Mouse (Mus musculus) CD8-positive naive resting alpha-beta T cell, adult 2 months (primary cell): ENCODE measurements around the gene Akr1d1.

Experiments
- DNase-seq, 2 experiments: peaks; one replicate each; pipeline ENCODE4 v3.0.0; 2022; ENCODE audit warnings: low read depth in 2 of 2, low spot score in 2 of 2

The Akr1d1 gene

GRCm38 (mm10) chr6:37563861-37564260, 33.9 kb downstream of the Akr1d1 start:
- no peak for DNase-seq

- DNase-seq: no peak
These were observed 37.4 kb downstream of the Akr1d1 start for GRCm38 (mm10) chr6:37567363-37567762.

- DNase-seq: no peak
These were observed 42.0 kb downstream of the Akr1d1 start for GRCm38 (mm10) chr6:37571939-37572338.

- DNase-seq: no peak
These were observed 43.0 kb downstream of the Akr1d1 start for GRCm38 (mm10) chr6:37572935-37573334.

GRCm38 (mm10) chr6:37580476-37580875, 50.5 kb downstream of the Akr1d1 start:
- DNase-seq: no peak

- peak; percentile 62 to 69 for DNase-seq
These were observed 59.5 kb downstream of the Akr1d1 start for GRCm38 (mm10) chr6:37589340-37589962.

GRCm38 (mm10) chr6:37590800-37591199, 60.8 kb downstream of the Akr1d1 start:
- no peak for DNase-seq

DNA sequence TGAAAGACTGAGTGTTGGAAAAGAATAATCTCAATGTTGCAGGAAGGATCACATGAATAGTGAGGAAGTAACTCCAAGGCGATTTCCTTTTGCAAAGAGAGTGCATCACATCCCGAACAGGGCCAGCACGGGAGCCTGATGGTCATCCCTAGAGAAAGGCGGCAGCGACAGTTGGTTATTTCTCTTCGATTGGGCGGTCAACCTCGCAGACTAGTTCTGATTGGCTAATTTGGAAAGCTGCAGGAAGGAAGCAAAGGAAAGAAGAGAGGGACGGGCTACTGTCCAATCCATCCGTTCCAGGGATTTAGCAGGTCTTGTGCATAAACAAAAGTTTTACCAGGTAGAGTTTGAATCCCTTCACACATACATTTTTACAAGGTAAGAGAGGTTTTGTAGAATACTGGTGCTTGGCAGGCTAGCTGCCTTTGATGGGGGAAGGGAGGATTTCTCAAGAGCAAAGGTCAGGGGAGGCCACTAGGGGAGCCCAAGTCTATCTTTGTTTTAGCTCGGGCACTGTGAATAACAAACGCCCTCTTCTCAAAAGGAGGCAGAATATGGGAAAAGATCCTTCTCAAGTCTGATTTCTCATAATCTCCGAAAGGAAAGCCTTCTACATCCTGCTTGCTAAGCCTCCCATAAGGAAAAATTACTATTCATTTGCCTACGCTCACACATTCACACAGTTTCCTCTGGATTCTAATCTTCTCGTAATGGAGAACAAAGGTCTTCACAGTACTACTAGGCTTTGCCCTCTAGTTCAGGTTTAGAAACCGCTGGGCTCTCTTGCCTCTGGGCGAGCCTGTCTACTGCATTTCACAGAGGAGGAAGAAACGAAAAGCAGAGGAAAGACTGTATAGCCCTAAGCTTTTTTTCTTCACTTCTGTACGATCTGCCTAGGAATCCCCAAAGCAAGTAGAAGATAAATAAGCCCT, 62.4 kb downstream of the Akr1d1 start:
- peak; percentile 56 to 74 for DNase-seq

- DNase-seq: no peak
These were observed 63.0 kb downstream of the Akr1d1 start for GRCm38 (mm10) chr6:37593033-37593374.

DNA sequence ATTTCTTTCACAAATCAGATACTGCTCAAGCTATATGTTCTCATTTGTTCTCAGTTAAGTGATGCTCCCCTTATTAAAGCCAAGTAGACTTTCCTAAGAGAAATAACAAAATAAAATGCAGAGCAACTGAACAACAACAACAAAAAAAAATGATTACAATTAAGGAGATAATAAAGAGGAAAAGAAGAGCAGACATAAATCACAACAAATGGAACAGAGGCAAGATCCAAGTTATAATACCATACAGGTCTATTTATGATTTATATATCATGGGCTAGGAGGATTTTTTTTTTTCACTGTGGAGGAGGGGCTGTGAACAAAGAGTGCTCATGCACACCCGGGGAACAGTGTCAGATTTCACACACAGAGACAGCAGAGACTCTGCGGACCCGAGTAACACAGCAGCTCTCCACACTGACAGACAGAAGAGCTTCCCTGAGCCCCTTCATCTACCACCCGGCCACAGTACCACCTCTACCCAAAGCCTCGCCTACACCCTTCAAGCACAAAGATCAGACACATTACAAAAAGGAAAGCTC, 63.6 kb downstream of the Akr1d1 start:
- DNase-seq: no peak

GRCm38 (mm10) chr6:37597088-37597487, 67.1 kb downstream of the Akr1d1 start:
- DNase-seq: no peak

GRCm38 (mm10) chr6:37598033-37598432, 68.1 kb downstream of the Akr1d1 start:
- DNase-seq: no peak

DNA sequence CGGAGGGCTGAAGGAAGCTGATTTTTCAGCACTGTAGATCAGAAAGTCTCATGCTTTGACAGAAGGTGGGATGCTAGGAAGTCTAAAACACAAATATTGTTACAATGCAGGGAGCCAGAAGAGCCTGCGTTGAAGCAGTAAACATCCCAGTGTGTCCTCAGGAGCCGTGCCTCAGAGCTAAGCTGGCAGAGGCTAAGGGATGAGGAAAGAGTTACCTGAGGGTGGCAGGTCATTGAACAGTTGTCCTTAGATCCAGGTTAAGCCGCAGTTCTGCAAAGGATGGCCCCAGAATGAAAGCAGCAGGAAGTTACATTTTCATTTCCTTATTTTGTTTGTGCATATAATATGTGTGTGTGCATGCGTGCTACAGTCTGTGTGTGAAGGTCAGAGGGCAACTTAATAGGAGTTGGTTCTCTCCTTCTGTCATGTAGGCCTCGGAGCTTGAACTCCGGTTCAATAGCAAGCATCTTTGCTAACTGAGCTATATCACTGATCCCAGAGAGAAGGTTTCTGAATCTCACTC, 71.1 kb downstream of the Akr1d1 start:
- DNase-seq: no peak

DNA sequence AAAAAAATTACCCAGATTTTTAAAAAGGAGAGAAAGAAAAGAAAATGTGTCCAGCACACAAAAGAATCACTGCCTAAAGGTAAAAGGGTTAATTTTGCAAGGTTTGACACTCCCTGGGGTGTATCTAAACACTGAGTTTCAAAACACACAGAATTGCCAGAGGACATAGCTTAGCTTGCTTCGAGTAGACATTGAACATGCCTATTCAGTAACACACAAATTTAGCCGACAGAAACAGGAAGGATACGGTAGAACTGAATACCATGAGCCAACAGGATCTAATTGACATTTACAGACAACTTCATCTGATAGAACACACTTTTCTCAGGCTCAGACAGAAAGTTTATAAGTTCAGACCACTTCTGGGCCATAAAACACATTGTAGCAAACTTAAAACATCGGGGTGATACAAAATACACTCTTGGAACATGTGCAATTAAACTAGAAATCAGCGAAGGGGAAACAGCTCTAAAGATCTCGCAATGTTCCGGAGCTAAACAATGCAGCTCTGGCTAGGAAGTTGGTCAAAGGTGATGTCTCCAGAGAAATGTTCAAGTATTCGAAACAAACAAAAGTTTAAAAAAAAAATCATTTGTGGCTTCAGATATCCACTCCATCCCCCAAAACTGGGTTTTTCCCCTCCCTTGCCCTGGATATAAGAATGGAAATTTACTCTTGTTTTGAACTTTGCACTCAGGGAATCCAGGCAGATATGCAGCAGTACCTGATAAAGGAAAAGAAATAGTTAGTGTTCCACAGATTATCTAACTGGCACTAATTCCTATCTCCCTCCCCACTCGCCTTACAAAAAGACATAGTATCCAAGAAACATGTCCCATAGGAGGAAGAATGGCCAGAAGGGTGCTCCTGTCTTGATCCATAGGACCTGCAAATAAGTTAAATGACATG, 73.1 kb downstream of the Akr1d1 start:
- no peak for DNase-seq

DNA sequence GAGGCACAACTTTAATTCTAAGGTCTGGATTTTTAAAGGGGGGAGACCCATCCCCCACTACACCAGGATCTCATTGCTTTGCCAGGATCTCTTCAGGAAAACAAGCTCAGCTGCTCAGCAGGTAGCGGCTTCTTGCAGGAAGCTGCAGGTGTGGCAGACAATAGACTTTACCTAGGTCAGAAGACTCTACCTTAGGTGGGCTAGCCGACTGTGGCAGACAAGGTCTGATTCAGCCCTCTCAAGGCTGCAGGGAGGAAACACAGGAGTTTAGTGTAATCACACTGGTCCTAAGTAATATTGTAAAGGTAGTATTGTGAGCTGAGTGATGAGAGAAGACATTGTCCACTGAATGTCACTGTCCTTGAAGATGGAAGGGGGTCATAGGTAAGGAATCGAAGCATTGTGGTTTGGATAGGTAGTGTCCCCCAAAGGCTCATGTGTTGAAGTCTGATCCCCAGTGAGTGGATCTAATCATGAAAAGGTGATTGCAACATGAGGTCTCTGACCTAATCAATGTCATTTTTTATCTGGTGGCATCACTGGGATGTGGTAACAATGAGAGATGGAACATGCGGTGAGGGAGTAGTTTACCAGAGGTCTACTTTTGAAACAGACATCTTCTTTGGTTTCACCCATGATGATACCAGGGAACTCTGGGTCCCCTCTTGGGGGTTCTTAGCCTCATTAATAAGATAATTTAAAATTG, 74.4 kb downstream of the Akr1d1 start:
- no peak for DNase-seq

DNA sequence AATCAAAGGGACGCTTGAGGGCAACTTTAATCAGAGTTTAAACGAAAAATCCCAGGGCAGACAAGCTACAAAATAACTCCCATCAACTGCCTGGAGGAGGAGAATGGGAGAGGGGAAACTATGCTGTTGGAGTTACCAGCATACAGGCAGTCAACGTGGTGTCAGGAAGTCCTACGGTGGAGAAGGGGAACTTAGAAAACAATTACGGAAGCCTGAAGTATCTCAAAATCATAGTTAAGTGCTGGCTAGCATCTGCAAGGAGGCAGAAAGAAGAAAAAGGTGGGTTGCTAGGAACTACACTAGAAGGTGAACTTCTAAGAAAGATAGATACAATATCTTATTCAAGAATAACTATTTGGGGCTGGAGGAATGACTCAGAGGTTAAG, 74.9 kb downstream of the Akr1d1 start:
- DNase-seq: no peak

DNA sequence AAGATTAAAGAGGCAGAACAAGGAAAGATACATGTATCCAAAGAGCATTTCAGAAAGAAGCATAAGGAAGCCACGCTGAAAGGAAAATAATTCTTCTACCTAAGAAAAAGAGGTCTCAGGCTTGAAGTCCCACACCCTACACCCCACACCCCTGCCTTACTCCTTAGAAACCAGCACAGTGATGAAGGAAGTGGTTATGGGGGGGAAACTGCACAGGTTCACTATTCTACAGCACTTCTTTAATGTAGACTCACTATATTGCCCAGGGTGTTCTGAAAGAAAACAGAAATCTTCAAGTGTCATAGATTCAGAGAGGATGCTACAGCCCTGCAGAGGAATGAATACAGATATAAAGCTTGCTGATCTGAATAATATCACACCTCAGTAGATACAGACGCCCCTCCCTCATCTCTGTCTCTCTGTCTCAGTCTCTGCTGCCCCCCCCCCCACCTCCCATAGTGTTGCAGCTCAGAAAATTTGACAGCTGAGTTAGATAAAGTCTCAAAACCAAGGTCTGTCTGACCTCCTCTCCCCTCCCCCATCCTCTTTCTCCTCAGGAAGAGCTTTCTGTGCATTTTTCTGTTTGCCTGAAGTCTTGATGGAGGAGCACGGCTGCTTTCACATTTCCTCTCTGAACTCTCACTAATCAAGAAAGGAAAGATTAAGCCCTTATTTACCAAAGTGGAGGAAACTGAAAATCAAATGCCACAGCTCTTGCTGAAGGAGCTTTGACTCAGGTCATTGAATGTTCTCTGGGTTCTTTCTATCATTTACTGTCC, 77.7 kb downstream of the Akr1d1 start:
- peak; percentile 57 to 65 for DNase-seq

DNA sequence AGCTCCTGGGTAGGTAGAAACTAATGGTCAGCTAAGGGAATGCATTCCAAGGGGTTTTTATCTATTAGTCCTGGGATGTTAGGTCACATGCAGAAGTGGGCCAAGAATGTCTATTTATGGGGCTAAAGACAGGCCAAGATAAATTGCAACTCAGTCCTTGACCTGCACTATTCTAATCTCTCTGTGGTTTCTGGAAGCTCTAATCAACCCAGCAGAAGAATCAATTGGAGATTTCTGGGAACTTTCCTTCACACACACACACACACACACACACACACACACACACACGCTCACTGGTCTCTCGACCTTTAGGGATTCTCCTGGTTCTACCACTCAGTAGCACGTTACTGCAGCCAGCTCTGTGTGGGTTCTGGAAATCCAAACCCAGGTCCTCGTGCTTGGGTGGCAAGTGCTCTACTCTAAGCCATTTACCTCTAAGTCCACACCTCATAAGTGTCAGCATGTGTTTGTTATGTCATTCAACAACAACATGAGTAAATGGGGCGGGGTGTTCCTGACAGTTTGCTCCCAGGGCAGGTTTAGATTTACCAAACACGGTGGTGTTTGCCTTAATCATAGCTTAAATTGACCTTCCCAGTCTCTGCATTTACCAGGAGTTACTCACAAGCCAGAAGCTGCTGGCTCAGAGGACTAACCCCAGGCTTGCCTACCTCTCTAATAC, 82.8 kb downstream of the Akr1d1 start:
- DNase-seq: no peak

DNA sequence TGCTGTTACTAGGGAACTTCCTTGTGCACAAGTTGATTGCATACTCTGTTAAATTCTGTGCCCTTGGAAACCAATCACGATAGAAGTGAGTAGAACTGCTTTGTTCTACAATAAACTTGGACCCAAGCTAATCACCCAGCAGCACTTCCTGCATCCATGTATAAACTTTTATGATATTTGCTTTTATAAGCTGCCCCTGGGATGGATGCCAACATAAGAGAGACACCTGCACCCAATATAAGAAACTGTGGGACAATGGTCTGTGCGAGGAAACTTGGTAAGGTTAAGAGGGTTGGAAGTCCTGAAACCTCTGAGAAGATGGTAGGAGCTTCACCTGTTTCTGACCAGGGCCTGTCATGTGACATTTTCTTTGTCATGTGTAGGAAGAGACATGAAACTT, 85.5 kb downstream of the Akr1d1 start:
- no peak for DNase-seq
